Mouse (Mus musculus) cortical plate, adult 2 months (tissue): ENCODE data around the gene Speer1. TPM values are rescaled to one million over a fixed set of nuclear protein-coding genes. Genes with fewer than 3 reads are reported as not detected.
"Not testable (repeated sequence)": the region's sequence is repeated elsewhere in the genome, so short reads cannot be mapped to it uniquely, and the experiment has no call there.

Experiments
- H3K27ac ChIP-seq: fragments of 200-500 bp; 2 replicates; pipeline ENCODE4 v1.5.1; 2012; ENCODE audit warnings: low read length, control low read depth, inconsistent platforms; ENCODE audit not compliant: insufficient read depth
- H3K4me1 ChIP-seq: fragments of 200-500 bp; 2 replicates; pipeline ENCODE4 v1.6.1; 2011; ENCODE audit warnings: low read length; ENCODE audit not compliant: control insufficient read depth, insufficient read depth
- H3K4me3 ChIP-seq: fragments of 200-500 bp; 2 replicates; pipeline ENCODE4 v1.5.1; 2011; ENCODE audit warnings: mild to moderate bottlenecking, low read length, control low read depth; ENCODE audit not compliant: insufficient read depth
- polyA plus RNA-seq: library from polyadenylated mRNA; depleted of rRNA; stranded (reverse); fragments of >200 nt; gene quantifications from 2 replicates; pipeline ENCODE4 v1.2.3, GENCODE M21; 2012; rRNA removed

Gene Speer1
- not detected in 2 replicates for polyA plus RNA-seq

DNA sequence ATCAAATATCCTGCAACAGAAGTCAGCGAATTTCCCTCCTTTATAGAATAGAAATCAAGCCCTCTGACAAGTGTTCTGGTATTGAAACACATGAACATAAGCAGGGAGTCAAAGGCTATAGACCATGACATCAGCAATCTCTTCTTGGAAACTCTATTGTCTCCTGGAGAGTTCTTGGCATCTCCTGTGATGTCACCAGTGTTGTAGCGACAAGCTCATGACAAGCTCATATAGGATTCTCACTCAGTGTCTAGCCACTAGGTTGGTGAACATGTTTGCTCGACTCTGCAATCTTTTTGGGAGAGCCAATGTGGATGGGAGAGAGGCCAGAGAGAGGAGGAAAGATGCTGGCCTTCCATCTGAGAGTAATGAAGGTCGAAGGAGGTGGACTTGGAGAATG, at the start of gene Speer1:
Speer1 (plus strand) TSS at position 301 of the 400 bp plus-strand sequence.
- H3K4me1 ChIP-seq, H3K4me3 ChIP-seq, H3K27ac ChIP-seq: not testable (repeated sequence)

Other genes starting within 250 kb of the Speer1 start
- gene Gm8879, start 213.9 kb upstream of the Speer1 start, polyA plus RNA-seq, result not detected in 2 replicates
- not detected in 2 replicates for gene Gm5861, start 158.4 kb upstream of the Speer1 start, polyA plus RNA-seq
- gene Gm8890, start 85.5 kb upstream of the Speer1 start, polyA plus RNA-seq, result not detected in 2 replicates
- gene Gm8897, start 74.9 kb downstream of the Speer1 start, polyA plus RNA-seq, result not detected in 2 replicates
- gene Gm8906, start 161.2 kb downstream of the Speer1 start, polyA plus RNA-seq, result not detected in 2 replicates